Mouse (Mus musculus): Measurements from ENCODE around the gene Sbno1. TPM values are rescaled to one million over a fixed set of nuclear protein-coding genes. Genes with fewer than 3 reads are reported as not detected.
A peak's percentile ranks its signal among the peaks of the same experiment; 100 is the strongest.
"Not testable (repeated sequence)": the region's sequence is repeated elsewhere in the genome, so short reads cannot be mapped to it uniquely, and the experiment has no call there.

The Sbno1 gene
- polyA plus RNA-seq, 1 experiment from 2014 or later, result 120 TPM

GRCm38 (mm10) chr5:124342897-124343296 is 82.9 kb downstream of the Sbno1 start:
- H3K9ac ChIP-seq, result no peak overlapping the region
- ATAC-seq, result no peak
- H3K36me3 ChIP-seq (ENCODE audit: poor library complexity, severe bottlenecking), result peaks cover 40% of the 10 kb centered on the region
- no peaks in the 10 kb centered on the region for H3K9me3 ChIP-seq (replicated peaks)
- no peak overlapping the region for H3K4me3 ChIP-seq
- peaks cover 26% of the 10 kb centered on the region for H3K4me1 ChIP-seq
- peak overlapping the region; percentile 40 for H3K27ac ChIP-seq
- H3K4me2 ChIP-seq, result no peak overlapping the region
- no peaks in the 10 kb centered on the region for H3K27me3 ChIP-seq
- 79% methylated on average over 8 of the region's 8 CpGs for WGBS

GRCm38 (mm10) chr5:124341753-124342339 is 84.0 kb downstream of the Sbno1 start:
- not testable (repeated sequence) for H3K27me3 ChIP-seq; H3K4me3 ChIP-seq; H3K27ac ChIP-seq; H3K4me2 ChIP-seq; H3K9me3 ChIP-seq (replicated peaks); H3K9ac ChIP-seq
- Histone ChIP-seq H3K36me3 (ENCODE audit: poor library complexity, severe bottlenecking) (peaks cover 36% of the 10 kb centered on the region), H3K4me1 (peaks cover 36% of the 10 kb centered on the region)
- 0 out of 2 replicates have a peak, but pooled peaks have one; percentile 22 for ATAC-seq
- WGBS, result 71% methylated on average over 6 of the region's 6 CpGs

GRCm38 (mm10) chr5:124338791-124339190 is 87.0 kb downstream of the Sbno1 start:
- Histone ChIP-seq H3K27me3 (no peaks in the 10 kb centered on the region), H3K4me2 (no peak overlapping the region), H3K27ac (peak overlapping the region; percentile 83), H3K4me1 (peaks cover 58% of the 10 kb centered on the region), H3K36me3 (ENCODE audit: poor library complexity, severe bottlenecking) (peaks cover 11% of the 10 kb centered on the region), H3K4me3 (no peak overlapping the region), H3K9me3 (replicated peaks) (no peaks in the 10 kb centered on the region), H3K9ac (0 out of 2 replicates have a peak overlapping the region, but pooled peaks have one; percentile 30)
- no peak for ATAC-seq
- WGBS, result 88% methylated on average over 8 of the region's 8 CpGs

- 59% methylated on average over 9 of the region's 9 CpGs for WGBS
- no peak overlapping the region for H3K4me3 ChIP-seq
- peaks cover 63% of the 10 kb centered on the region for H3K4me1 ChIP-seq
- no peaks in the 10 kb centered on the region for H3K27me3 ChIP-seq
- peaks cover 6% of the 10 kb centered on the region for H3K36me3 ChIP-seq (ENCODE audit: poor library complexity, severe bottlenecking)
- peak overlapping the region; percentile 83 for H3K27ac ChIP-seq
- no peak overlapping the region for H3K9ac ChIP-seq
- H3K4me2 ChIP-seq, result no peak overlapping the region
- ATAC-seq, result peak; percentile 42
- no peaks in the 10 kb centered on the region for H3K9me3 ChIP-seq (replicated peaks)
Measured at GRCm38 (mm10) chr5:124337909-124338308, 87.9 kb downstream of the Sbno1 start.

- Histone ChIP-seq H3K27me3 (no peaks in the 10 kb centered on the region), H3K4me3 (no peak overlapping the region), H3K4me1 (peaks cover 63% of the 10 kb centered on the region), H3K36me3 (ENCODE audit: poor library complexity, severe bottlenecking) (peaks cover 6% of the 10 kb centered on the region; the same call in 1 of the 2 replicates), H3K4me2 (no peak overlapping the region), H3K27ac (peak overlapping the region; percentile 83), H3K9ac (no peak overlapping the region), H3K9me3 (replicated peaks) (no peaks in the 10 kb centered on the region)
- 86% methylated on average over 9 of the region's 9 CpGs for WGBS
- no peak for ATAC-seq
Measured at GRCm38 (mm10) chr5:124337103-124337502, 88.7 kb downstream of the Sbno1 start.

- Histone ChIP-seq H3K27ac (peak overlapping the region; percentile 92), H3K9ac (peak overlapping the region; percentile 3; the same call in 1 of the 2 replicates), H3K9me3 (replicated peaks) (no peaks in the 10 kb centered on the region), H3K27me3 (no peaks in the 10 kb centered on the region), H3K4me3 (no peak overlapping the region), H3K4me2 (no peak overlapping the region), H3K36me3 (ENCODE audit: poor library complexity, severe bottlenecking) (peaks cover 5% of the 10 kb centered on the region; the same call in 1 of the 2 replicates), H3K4me1 (peaks cover 54% of the 10 kb centered on the region)
- WGBS, result 31% methylated on average over 6 of the region's 6 CpGs
- ATAC-seq, result peak; percentile 90
Measured at GRCm38 (mm10) chr5:124334392-124334791, 91.4 kb downstream of the Sbno1 start.

GRCm38 (mm10) chr5:124330086-124330485 is 95.7 kb downstream of the Sbno1 start:
- ATAC-seq, result no peak
- H3K4me3 ChIP-seq, result no peak overlapping the region

GRCm38 (mm10) chr5:124327510-124328364 is 98.1 kb downstream of the Sbno1 start, which contains the start of the genes Mphosph9 and 2810006K23Rik:
Mphosph9 (minus strand) TSS chr5:124327972.
2810006K23Rik (plus strand) TSS chr5:124328089.
- H3K4me2 ChIP-seq, result peak within 1 kb of the TSS; percentile 90
- peak within 1 kb of the TSS; percentile 86 for H3K9ac ChIP-seq
- no peaks in the 10 kb centered on the region for H3K9me3 ChIP-seq (replicated peaks)
- H3K4me3 ChIP-seq, result peak within 1 kb of the TSS; percentile 61
- H3K4me1 ChIP-seq, result peaks cover 22% of the 10 kb centered on the region
- no peaks in the 10 kb centered on the region for H3K27me3 ChIP-seq
- WGBS, result under 1% methylated on average over 72 of the region's 72 CpGs
- peak; percentile 98 for ATAC-seq
- H3K36me3 ChIP-seq (ENCODE audit: poor library complexity, severe bottlenecking), result peaks cover 18% of the 10 kb centered on the region
- H3K27ac ChIP-seq, result peak within 1 kb of the TSS; percentile 97

More at GRCm38 (mm10) chr5:124330086-124330485, 95.7 kb downstream of the Sbno1 start:
- Histone ChIP-seq H3K9me3 (replicated peaks) (no peaks in the 10 kb centered on the region), H3K4me1 (peaks cover 40% of the 10 kb centered on the region), H3K27ac (no peak overlapping the region), H3K27me3 (no peaks in the 10 kb centered on the region), H3K9ac (no peak overlapping the region), H3K4me2 (no peak overlapping the region), H3K36me3 (ENCODE audit: poor library complexity, severe bottlenecking) (no peaks in the 10 kb centered on the region)
- WGBS, result 90% methylated on average over 6 of the region's 6 CpGs

- ATAC-seq, result no peak
- H3K4me1 ChIP-seq, result peaks cover 22% of the 10 kb centered on the region
- H3K9ac ChIP-seq, result peak overlapping the region; percentile 86
- peak overlapping the region; percentile 97 for H3K27ac ChIP-seq
- H3K36me3 ChIP-seq (ENCODE audit: poor library complexity, severe bottlenecking), result peaks cover 26% of the 10 kb centered on the region
- H3K4me3 ChIP-seq, result peak overlapping the region; percentile 61
- H3K27me3 ChIP-seq, result no peaks in the 10 kb centered on the region
- WGBS, result 2% methylated on average over 8 of the region's 8 CpGs
- no peaks in the 10 kb centered on the region for H3K9me3 ChIP-seq (replicated peaks)
- peak overlapping the region; percentile 90 for H3K4me2 ChIP-seq
Measured at GRCm38 (mm10) chr5:124326829-124327228, 99.0 kb downstream of the Sbno1 start.

Small RNA genes within 50 kb of the gene (microRNA-seq; reads per million reads assigned to microRNA genes)
- gene Gm27486, result 1.3 reads per million

Other genes with a start within 250 kb of the Sbno1 start
- gene Pitpnm2, start 176.2 kb downstream of the Sbno1 start, polyA plus RNA-seq (2015; fragmentation: Nextera tagmentation; extraction: Ambion mirVana), result 5.4 and 6.5 TPM in 2 replicates
- gene Mphosph9, start 98.0 kb downstream of the Sbno1 start, polyA plus RNA-seq (2015; fragmentation: Nextera tagmentation; extraction: Ambion mirVana), result 20.3 and 22.7 TPM in 2 replicates
- 19.5 and 20.8 TPM in 2 replicates for gene 2810006K23Rik, start 97.9 kb downstream of the Sbno1 start, polyA plus RNA-seq (2015; fragmentation: Nextera tagmentation; extraction: Ambion mirVana)
- 77.4 and 78.9 TPM in 2 replicates for gene Cdk2ap1, start 62.9 kb downstream of the Sbno1 start, polyA plus RNA-seq (2015; fragmentation: Nextera tagmentation; extraction: Ambion mirVana)
- gene Kmt5a, start 13.9 kb upstream of the Sbno1 start, polyA plus RNA-seq (2015; fragmentation: Nextera tagmentation; extraction: Ambion mirVana), result 30.0 and 30.6 TPM in 2 replicates
- gene Rilpl2, start 52.4 kb upstream of the Sbno1 start, polyA plus RNA-seq (2015; fragmentation: Nextera tagmentation; extraction: Ambion mirVana), result 19.3 and 22.3 TPM in 2 replicates
- 27.2 and 27.8 TPM in 2 replicates for gene Snrnp35, start 57.1 kb upstream of the Sbno1 start, polyA plus RNA-seq (2015; fragmentation: Nextera tagmentation; extraction: Ambion mirVana)
- 10.4 and 10.6 TPM in 2 replicates for gene Rilpl1, start 105.4 kb upstream of the Sbno1 start, polyA plus RNA-seq (2015; fragmentation: Nextera tagmentation; extraction: Ambion mirVana)
- gene Tmed2, start 114.7 kb upstream of the Sbno1 start, polyA plus RNA-seq (2015; fragmentation: Nextera tagmentation; extraction: Ambion mirVana), result 378 and 389 TPM in 2 replicates
- gene Ddx55, start 126.9 kb upstream of the Sbno1 start, polyA plus RNA-seq (2015; fragmentation: Nextera tagmentation; extraction: Ambion mirVana), result 23.3 and 25.5 TPM in 2 replicates
- 72.8 and 74.4 TPM in 2 replicates for gene Eif2b1, start 153.1 kb upstream of the Sbno1 start, polyA plus RNA-seq (2015; fragmentation: Nextera tagmentation; extraction: Ambion mirVana)
- 64.7 and 66.9 TPM in 2 replicates for gene Gtf2h3, start 153.1 kb upstream of the Sbno1 start, polyA plus RNA-seq (2015; fragmentation: Nextera tagmentation; extraction: Ambion mirVana)
- 44.7 and 45.9 TPM in 2 replicates for gene Atp6v0a2, start 202.6 kb upstream of the Sbno1 start, polyA plus RNA-seq (2015; fragmentation: Nextera tagmentation; extraction: Ambion mirVana)